Mouse (Mus musculus) cerebellum, postnatal 10 days (tissue): ENCODE data around the gene Gm17304.
A peak's percentile ranks its signal among the peaks of the same experiment; 100 is the strongest.

Source experiments
- DNase-seq, 2 experiments: peaks; one replicate each; pipeline ENCODE4 v3.0.0; 2021; ENCODE audit warnings: mixed read lengths in 2 of 2

Gene Gm17304

GRCm38 (mm10) chr5:106628369-106629149, 19.7 kb downstream of the Gm17304 start:
- DNase-seq: peak in 1 of 2 experiments; percentile 19

- DNase-seq: no peak
Observed at GRCm38 (mm10) chr5:106636423-106636946, 27.6 kb downstream of the Gm17304 start.

- no peak for DNase-seq
Observed at GRCm38 (mm10) chr5:106639627-106640026, 30.7 kb downstream of the Gm17304 start.

- DNase-seq: peak; percentile 36 to 66
Observed at GRCm38 (mm10) chr5:106640235-106640809, 31.4 kb downstream of the Gm17304 start.

GRCm38 (mm10) chr5:106641876-106642275, 33.0 kb downstream of the Gm17304 start:
- DNase-seq: no peak

GRCm38 (mm10) chr5:106643434-106643833, 34.5 kb downstream of the Gm17304 start:
- no peak for DNase-seq

GRCm38 (mm10) chr5:106649441-106649840, 40.5 kb downstream of the Gm17304 start:
- peak in 1 of 2 experiments; percentile 29 for DNase-seq

- no peak for DNase-seq
Observed at GRCm38 (mm10) chr5:106649995-106650394, 41.1 kb downstream of the Gm17304 start.

GRCm38 (mm10) chr5:106652220-106652753, 43.4 kb downstream of the Gm17304 start:
- DNase-seq: no peak

- DNase-seq: no peak
Observed at GRCm38 (mm10) chr5:106652790-106653328, 44.0 kb downstream of the Gm17304 start.
